Mouse (Mus musculus) neural tube, embryonic 11.5 days (tissue): ENCODE results near the gene Iqgap2. TPM values are rescaled to one million over a fixed set of nuclear protein-coding genes. Genes with fewer than 3 reads are reported as not detected.
A peak's percentile ranks its signal among the peaks of the same experiment; 100 is the strongest.

Source experiments
- ATAC-seq: fragments of 200-750 bp; cut with Nextera tagmentation; 2 replicates; pipeline ENCODE4 v1.8.0; 2017; ENCODE audit warnings: moderate number of reproducible peaks, mild to moderate bottlenecking, moderate TSS enrichment, moderate library complexity; ENCODE audit not compliant: insufficient read depth, low FRiP score, low TSS enrichment
- DNase-seq: peaks from one replicate; pipeline ENCODE4 v3.0.0-alpha.2; 2015; ENCODE audit warnings: low spot score
- H3K27ac ChIP-seq: fragments of 300-500 bp; sonication (generic); 2 replicates; pipeline ENCODE4 v1.5.1; 2014; ENCODE audit warnings: low read depth, mild to moderate bottlenecking, low read length
- H3K27me3 ChIP-seq: fragments of 300-500 bp; sonication (generic); 2 replicates; pipeline ENCODE4 v1.6.1; 2014; ENCODE audit warnings: mild to moderate bottlenecking, low read length, mixed read lengths; ENCODE audit not compliant: control insufficient read depth, insufficient read depth
- H3K36me3 ChIP-seq: fragments of 300-500 bp; sonication (generic); 2 replicates; pipeline ENCODE4 v1.6.1; 2014; ENCODE audit warnings: mild to moderate bottlenecking, low read length, moderate library complexity, mixed read lengths; ENCODE audit not compliant: control insufficient read depth, insufficient read depth
- H3K4me1 ChIP-seq: fragments of 300-500 bp; sonication (generic); 2 replicates; pipeline ENCODE4 v1.6.1; 2014; ENCODE audit warnings: low read length, mixed read lengths; ENCODE audit not compliant: control insufficient read depth, insufficient read depth
- H3K4me2 ChIP-seq: fragments of 300-500 bp; sonication (generic); 2 replicates; pipeline ENCODE4 v1.6.1; 2014; ENCODE audit warnings: low read depth, mild to moderate bottlenecking, moderate library complexity
- H3K4me3 ChIP-seq: fragments of 300-500 bp; sonication (generic); 2 replicates; pipeline ENCODE4 v1.5.1; 2014; ENCODE audit warnings: low read depth, low read length
- H3K9ac ChIP-seq: fragments of 300-500 bp; sonication (generic); 2 replicates; pipeline ENCODE4 v1.6.1; 2014; ENCODE audit warnings: mild to moderate bottlenecking, low read length
- H3K9me3 ChIP-seq: fragments of 300-500 bp; sonication (generic); 2 replicates; pipeline ENCODE4 v1.6.1; 2016; ENCODE audit warnings: low read length; ENCODE audit not compliant: control insufficient read depth
- WGBS: fragments of 180-500 bp; shearing (Covaris S2); extraction: QIAGEN DNeasy Blood & Tissue Kit; methylation state at CpG from one replicate; pipeline ENCODE4 v1.1.7; 2014; 5-methylcytosine and 5-hydroxymethylcytosine counted together
- polyA plus RNA-seq: library from polyadenylated mRNA; unstranded; fragments of >200 nt; fragmentation: Nextera tagmentation; extraction: Ambion mirVana; gene quantifications from 2 replicates; pipeline ENCODE4 v1.2.1, GENCODE M21; 2014

Iqgap2 gene
- polyA plus RNA-seq, 1 experiment from 2014 or later: 15.3 TPM

- no peak overlapping the region for H3K27ac ChIP-seq
- WGBS: 38% methylated on average over 8 of the region's 8 CpGs
- peaks cover 5% of the 10 kb centered on the region; the same call in 1 of the 2 replicates for H3K4me1 ChIP-seq
- DNase-seq (no peak), ATAC-seq (no peak)
- no peak overlapping the region for H3K9ac ChIP-seq
- no peaks in the 10 kb centered on the region for H3K27me3 ChIP-seq
- no peaks in the 10 kb centered on the region for H3K9me3 ChIP-seq
- H3K4me3 ChIP-seq: no peak overlapping the region
- peak overlapping the region; percentile 98 for H3K4me2 ChIP-seq
- H3K36me3 ChIP-seq: no peaks in the 10 kb centered on the region
Observed at GRCm38 (mm10) chr13:95889981-95890545, 1.7 kb downstream of the Iqgap2 start.

- Histone ChIP-seq H3K4me1 (peaks cover 5% of the 10 kb centered on the region; the same call in 1 of the 2 replicates), H3K27me3 (no peaks in the 10 kb centered on the region), H3K27ac (no peak overlapping the region), H3K4me2 (no peak overlapping the region), H3K36me3 (no peaks in the 10 kb centered on the region), H3K9me3 (no peaks in the 10 kb centered on the region), H3K9ac (no peak overlapping the region), H3K4me3 (no peak overlapping the region)
- DNase-seq (no peak), ATAC-seq (no peak)
- WGBS: 93% methylated on average over 10 of the region's 10 CpGs
Observed at GRCm38 (mm10) chr13:95889366-95889765, 2.4 kb downstream of the Iqgap2 start.

GRCm38 (mm10) chr13:95888621-95889020 lies 3.1 kb downstream of the Iqgap2 start:
- Histone ChIP-seq H3K27ac (no peak overlapping the region), H3K4me3 (no peak overlapping the region), H3K4me2 (no peak overlapping the region), H3K36me3 (no peaks in the 10 kb centered on the region), H3K4me1 (peaks cover 5% of the 10 kb centered on the region; the same call in 1 of the 2 replicates), H3K27me3 (no peaks in the 10 kb centered on the region), H3K9me3 (no peaks in the 10 kb centered on the region), H3K9ac (no peak overlapping the region)
- DNase-seq (no peak), ATAC-seq (no peak)
- WGBS: 94% methylated on average over 12 of the region's 12 CpGs

- Histone ChIP-seq H3K4me1 (peaks cover 5% of the 10 kb centered on the region; the same call in 1 of the 2 replicates), H3K4me2 (no peak overlapping the region), H3K27me3 (no peaks in the 10 kb centered on the region), H3K9ac (no peak overlapping the region), H3K27ac (no peak overlapping the region), H3K9me3 (no peaks in the 10 kb centered on the region), H3K36me3 (no peaks in the 10 kb centered on the region), H3K4me3 (no peak overlapping the region)
- DNase-seq (no peak), ATAC-seq (no peak)
- 85% methylated on average over 4 of the region's 4 CpGs for WGBS
Observed at GRCm38 (mm10) chr13:95888170-95888569, 3.6 kb downstream of the Iqgap2 start.

GRCm38 (mm10) chr13:95887375-95887774 lies 4.3 kb downstream of the Iqgap2 start:
- H3K36me3 ChIP-seq: no peaks in the 10 kb centered on the region
- H3K27ac ChIP-seq: no peak overlapping the region
- ATAC-seq: no peak
- no peak overlapping the region for H3K9ac ChIP-seq
- DNase-seq: no peak
- no peaks in the 10 kb centered on the region for H3K27me3 ChIP-seq
- no peak overlapping the region for H3K4me2 ChIP-seq
- no peaks in the 10 kb centered on the region for H3K9me3 ChIP-seq
- peaks cover 5% of the 10 kb centered on the region; the same call in 1 of the 2 replicates for H3K4me1 ChIP-seq
- no peak overlapping the region for H3K4me3 ChIP-seq
- WGBS: 87% methylated on average over 7 of the region's 7 CpGs

GRCm38 (mm10) chr13:95884455-95884854 lies 7.3 kb downstream of the Iqgap2 start:
- 89% methylated on average over 3 of the region's 3 CpGs for WGBS
- Histone ChIP-seq H3K36me3 (no peaks in the 10 kb centered on the region), H3K4me3 (no peak overlapping the region)

GRCm38 (mm10) chr13:95882001-95882400 lies 9.7 kb downstream of the Iqgap2 start:
- H3K4me3 ChIP-seq: no peak overlapping the region
- H3K36me3 ChIP-seq: no peaks in the 10 kb centered on the region
- no peaks in the 10 kb centered on the region for H3K9me3 ChIP-seq
- DNase-seq: no peak
- H3K27ac ChIP-seq: no peak overlapping the region
- WGBS: 92% methylated on average over 6 of the region's 6 CpGs
- H3K4me2 ChIP-seq: no peak overlapping the region
- no peaks in the 10 kb centered on the region for H3K4me1 ChIP-seq
- ATAC-seq: no peak
- no peak overlapping the region for H3K9ac ChIP-seq
- H3K27me3 ChIP-seq: no peaks in the 10 kb centered on the region

More at GRCm38 (mm10) chr13:95884455-95884854, 7.3 kb downstream of the Iqgap2 start:
- no peaks in the 10 kb centered on the region for H3K4me1 ChIP-seq
- H3K9ac ChIP-seq: no peak overlapping the region
- H3K4me2 ChIP-seq: no peak overlapping the region
- H3K27ac ChIP-seq: no peak overlapping the region
- DNase-seq (no peak), ATAC-seq (no peak)
- H3K27me3 ChIP-seq: no peaks in the 10 kb centered on the region
- no peaks in the 10 kb centered on the region for H3K9me3 ChIP-seq

GRCm38 (mm10) chr13:95881427-95881826 lies 10.3 kb downstream of the Iqgap2 start:
- ATAC-seq (no peak), DNase-seq (no peak)
- Histone ChIP-seq H3K27ac (no peak overlapping the region), H3K9ac (no peak overlapping the region), H3K4me2 (no peak overlapping the region), H3K4me1 (no peaks in the 10 kb centered on the region), H3K4me3 (no peak overlapping the region), H3K9me3 (no peaks in the 10 kb centered on the region), H3K27me3 (no peaks in the 10 kb centered on the region), H3K36me3 (no peaks in the 10 kb centered on the region)
- 87% methylated on average over 9 of the region's 9 CpGs for WGBS

- Histone ChIP-seq H3K4me3 (no peak overlapping the region), H3K9ac (no peak overlapping the region), H3K4me1 (no peaks in the 10 kb centered on the region), H3K27me3 (no peaks in the 10 kb centered on the region), H3K27ac (no peak overlapping the region), H3K4me2 (no peak overlapping the region), H3K9me3 (no peaks in the 10 kb centered on the region), H3K36me3 (no peaks in the 10 kb centered on the region)
- 87% methylated on average over 6 of the region's 6 CpGs for WGBS
- ATAC-seq (no peak), DNase-seq (no peak)
Observed at GRCm38 (mm10) chr13:95880633-95881032, 11.1 kb downstream of the Iqgap2 start.
